Mouse (Mus musculus) midbrain, embryonic 10.5 days (tissue): ENCODE data around the gene Cfap100. TPM values are rescaled to one million over a fixed set of nuclear protein-coding genes. Genes with fewer than 3 reads are reported as not detected.

Experiments used
- DNase-seq: peaks from one replicate; pipeline ENCODE4 v3.0.0-alpha.2; 2017; ENCODE audit warnings: low spot score
- H3K27ac ChIP-seq: fragments of 300-500 bp; sonication (generic); replicated peaks from 2 replicates; pipeline ENCODE4 v1.5.1; 2016; ENCODE audit warnings: mild to moderate bottlenecking
- H3K27me3 ChIP-seq: fragments of 300-500 bp; sonication (generic); 2 replicates; pipeline ENCODE4 v1.6.1; 2016; ENCODE audit warnings: low read depth, mild to moderate bottlenecking; ENCODE audit not compliant: poor library complexity, severe bottlenecking
- H3K36me3 ChIP-seq: fragments of 300-500 bp; sonication (generic); 2 replicates; pipeline ENCODE4 v1.6.1; 2016; ENCODE audit warnings: mild to moderate bottlenecking, moderate library complexity
- H3K4me1 ChIP-seq: fragments of 300-500 bp; sonication (generic); 2 replicates; pipeline ENCODE4 v1.6.1; 2016
- H3K4me3 ChIP-seq: fragments of 300-500 bp; sonication (generic); 2 replicates; pipeline ENCODE4 v1.5.1; 2016; ENCODE audit warnings: mild to moderate bottlenecking, moderate library complexity
- H3K9me3 ChIP-seq: fragments of 300-500 bp; sonication (generic); replicated peaks from 2 replicates; pipeline ENCODE4 v1.6.1; 2016; ENCODE audit warnings: mild to moderate bottlenecking
- WGBS: fragments of 180-500 bp; shearing (Covaris S2); methylation state at CpG from one replicate; pipeline ENCODE4 v1.1.7; 2016; 5-methylcytosine and 5-hydroxymethylcytosine counted together
- polyA plus RNA-seq: library from polyadenylated mRNA; unstranded; fragments of >200 nt; fragmentation: Nextera tagmentation; extraction: Ambion mirVana; gene quantifications from 2 replicates; pipeline ENCODE4 v1.2.1, GENCODE M21; 2016

The Cfap100 gene
- polyA plus RNA-seq, 1 experiment from 2014 or later = 1.9 TPM

GRCm38 (mm10) chr6:90411926-90412325 lies 16.7 kb downstream of the Cfap100 start:
- Histone ChIP-seq H3K4me3 (no peak overlapping the region), H3K9me3 (no peaks in the 10 kb centered on the region), H3K4me1 (no peaks in the 10 kb centered on the region), H3K36me3 (no peaks in the 10 kb centered on the region), H3K27me3 (no peaks in the 10 kb centered on the region), H3K27ac (no peak overlapping the region)
- 82% methylated on average over 7 of the region's 7 CpGs for WGBS
- DNase-seq = no peak

GRCm38 (mm10) chr6:90410972-90411371 lies 17.6 kb downstream of the Cfap100 start:
- no peak overlapping the region for H3K4me3 ChIP-seq
- H3K36me3 ChIP-seq = no peaks in the 10 kb centered on the region
- no peak overlapping the region for H3K27ac ChIP-seq
- DNase-seq = no peak
- WGBS = 95% methylated on average over 1 of the region's 1 CpGs
- no peaks in the 10 kb centered on the region for H3K27me3 ChIP-seq
- H3K9me3 ChIP-seq = no peaks in the 10 kb centered on the region
- H3K4me1 ChIP-seq = no peaks in the 10 kb centered on the region

GRCm38 (mm10) chr6:90408632-90409031 lies 20.0 kb downstream of the Cfap100 start:
- no peak for DNase-seq
- peaks cover 18% of the 10 kb centered on the region for H3K36me3 ChIP-seq

DNA sequence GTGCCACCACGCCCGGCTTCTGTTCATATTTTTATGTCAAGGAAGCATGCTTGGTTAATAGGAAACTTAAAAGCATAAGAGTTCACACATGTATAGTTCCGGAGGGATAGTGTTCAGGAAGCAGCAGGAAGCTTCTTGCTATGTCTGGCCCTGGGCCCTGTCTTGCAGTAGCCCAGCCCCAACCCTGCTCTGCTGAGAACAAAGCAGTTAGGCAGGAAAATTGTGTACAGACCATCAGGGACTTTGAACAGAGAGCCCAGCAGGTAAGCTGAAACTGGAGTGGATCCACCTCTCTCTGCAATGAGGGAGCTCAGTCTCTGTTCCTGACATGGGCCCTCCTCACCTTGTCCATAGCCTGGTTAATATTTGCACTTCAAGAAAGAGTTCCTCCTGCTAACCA lies 31.3 kb downstream of the Cfap100 start:
- 88% methylated on average over 3 of the region's 3 CpGs for WGBS
- Histone ChIP-seq H3K4me1 (no peaks in the 10 kb centered on the region), H3K36me3 (peaks cover 37% of the 10 kb centered on the region), H3K27me3 (no peaks in the 10 kb centered on the region), H3K4me3 (no peak overlapping the region), H3K9me3 (no peaks in the 10 kb centered on the region), H3K27ac (no peak overlapping the region)
- no peak for DNase-seq

More at GRCm38 (mm10) chr6:90408632-90409031, 20.0 kb downstream of the Cfap100 start:
- no peaks in the 10 kb centered on the region for H3K4me1 ChIP-seq
- no peak overlapping the region for H3K27ac ChIP-seq
- H3K27me3 ChIP-seq = no peaks in the 10 kb centered on the region
- H3K9me3 ChIP-seq = no peaks in the 10 kb centered on the region
- no peak overlapping the region for H3K4me3 ChIP-seq

DNA sequence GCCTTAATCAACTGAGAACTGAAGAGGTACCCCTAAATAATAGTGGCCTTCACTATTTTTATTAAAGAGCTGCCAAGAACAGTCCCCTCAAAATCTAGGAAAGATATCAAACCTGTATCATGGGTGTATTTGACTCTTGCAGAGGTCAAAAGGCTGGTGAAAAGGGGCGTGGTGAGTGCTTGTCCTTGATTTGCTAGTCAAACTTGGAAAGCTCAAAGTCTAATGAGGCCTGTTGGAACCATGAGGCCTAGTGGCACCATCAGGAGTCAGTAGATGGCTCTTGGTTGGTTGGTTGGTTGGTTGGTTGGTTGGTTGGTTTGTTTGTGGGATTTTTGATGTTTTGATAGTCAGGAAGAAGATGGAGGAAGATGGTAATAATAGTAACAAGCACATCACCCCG lies 32.8 kb downstream of the Cfap100 start:
- no peaks in the 10 kb centered on the region for H3K4me1 ChIP-seq
- no peaks in the 10 kb centered on the region for H3K9me3 ChIP-seq
- WGBS = 97% methylated on average over 2 of the region's 2 CpGs
- H3K27me3 ChIP-seq = no peaks in the 10 kb centered on the region
- H3K27ac ChIP-seq = no peak overlapping the region
- H3K4me3 ChIP-seq = no peak overlapping the region
- no peak for DNase-seq
- H3K36me3 ChIP-seq = peaks cover 34% of the 10 kb centered on the region

DNA sequence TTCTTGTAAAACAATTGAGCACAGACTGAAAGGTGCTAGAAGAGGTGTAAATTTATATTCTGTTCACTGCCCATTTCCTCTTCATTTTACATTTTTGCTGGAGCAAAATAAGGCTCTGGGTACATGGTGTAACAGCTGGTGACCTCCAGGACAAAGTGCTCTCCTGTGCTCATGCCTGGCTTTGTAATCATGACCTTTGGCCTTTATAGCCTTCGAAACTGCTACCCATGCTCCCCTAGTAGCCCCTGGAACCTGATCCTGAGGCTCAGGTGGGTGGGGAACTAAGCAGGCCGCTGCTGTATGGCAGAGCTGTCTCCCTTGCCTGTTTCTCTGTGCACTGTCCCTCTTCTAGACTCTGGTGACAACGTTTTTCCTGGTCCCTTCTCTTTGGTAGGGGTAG lies 34.6 kb downstream of the Cfap100 start:
- 61% methylated on average over 3 of the region's 3 CpGs for WGBS
- Histone ChIP-seq H3K9me3 (no peaks in the 10 kb centered on the region), H3K4me1 (no peaks in the 10 kb centered on the region), H3K27me3 (no peaks in the 10 kb centered on the region), H3K36me3 (peaks cover 38% of the 10 kb centered on the region), H3K27ac (no peak overlapping the region), H3K4me3 (no peak overlapping the region)
- no peak for DNase-seq

DNA sequence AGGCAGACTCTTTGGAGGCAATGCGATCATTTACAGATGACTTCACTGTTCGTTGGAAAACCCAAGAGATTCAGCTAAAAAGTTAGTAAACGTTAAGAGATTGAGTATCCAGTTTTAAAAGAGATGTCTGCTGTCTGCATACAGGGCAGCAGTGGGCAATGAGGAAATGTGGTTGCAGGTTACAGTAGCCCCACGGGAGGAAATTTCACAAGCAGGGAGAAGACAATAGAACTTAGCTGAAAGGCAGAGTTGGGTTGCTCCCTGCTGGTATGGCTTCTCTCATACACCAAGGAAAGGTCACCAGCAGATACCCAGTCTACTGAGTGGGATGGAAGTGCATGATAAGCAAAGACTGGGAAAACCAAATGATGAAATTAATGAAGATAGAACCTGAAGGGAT lies 38.0 kb downstream of the Cfap100 start:
- DNase-seq = no peak
- Histone ChIP-seq H3K4me3 (no peak overlapping the region), H3K9me3 (no peaks in the 10 kb centered on the region), H3K27ac (no peak overlapping the region), H3K27me3 (no peaks in the 10 kb centered on the region), H3K4me1 (no peaks in the 10 kb centered on the region), H3K36me3 (peaks cover 64% of the 10 kb centered on the region)
- 89% methylated on average over 4 of the region's 4 CpGs for WGBS

DNA sequence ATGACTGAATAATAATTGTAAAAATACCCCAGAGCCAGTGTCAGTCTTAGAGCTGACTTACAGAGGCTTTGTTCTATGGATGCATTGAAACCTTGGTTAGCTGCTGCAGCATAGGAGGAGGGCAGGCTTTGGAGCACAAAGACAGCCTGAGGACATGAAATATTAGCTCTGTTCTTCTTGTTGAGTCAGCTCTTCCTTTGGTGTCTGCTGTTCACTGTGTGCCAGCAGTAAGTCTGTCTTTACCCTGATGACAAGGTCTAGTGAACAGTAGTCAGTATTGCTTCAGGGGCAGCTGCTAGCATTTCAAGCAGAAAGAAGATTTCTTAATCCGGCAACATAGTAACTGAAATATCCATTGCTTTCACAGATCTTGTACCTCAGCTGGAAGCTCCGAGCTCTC lies 47.1 kb downstream of the Cfap100 start:
- peaks cover 99% of the 10 kb centered on the region for H3K36me3 ChIP-seq
- 92% methylated on average over 2 of the region's 2 CpGs for WGBS
- no peak overlapping the region for H3K27ac ChIP-seq

GRCm38 (mm10) chr6:90377708-90378107 lies 50.9 kb downstream of the Cfap100 start:
- WGBS = 98% methylated on average over 2 of the region's 2 CpGs
- no peak overlapping the region for H3K27ac ChIP-seq
- peaks cover 99% of the 10 kb centered on the region for H3K36me3 ChIP-seq
- DNase-seq = no peak
- H3K4me3 ChIP-seq = no peak overlapping the region
- H3K9me3 ChIP-seq = no peaks in the 10 kb centered on the region
- no peaks in the 10 kb centered on the region for H3K27me3 ChIP-seq
- no peaks in the 10 kb centered on the region for H3K4me1 ChIP-seq

More for the DNA sequence above, 47.1 kb downstream of the Cfap100 start:
- DNase-seq = no peak
- Histone ChIP-seq H3K4me3 (no peak overlapping the region), H3K4me1 (no peaks in the 10 kb centered on the region), H3K9me3 (no peaks in the 10 kb centered on the region), H3K27me3 (no peaks in the 10 kb centered on the region)

DNA sequence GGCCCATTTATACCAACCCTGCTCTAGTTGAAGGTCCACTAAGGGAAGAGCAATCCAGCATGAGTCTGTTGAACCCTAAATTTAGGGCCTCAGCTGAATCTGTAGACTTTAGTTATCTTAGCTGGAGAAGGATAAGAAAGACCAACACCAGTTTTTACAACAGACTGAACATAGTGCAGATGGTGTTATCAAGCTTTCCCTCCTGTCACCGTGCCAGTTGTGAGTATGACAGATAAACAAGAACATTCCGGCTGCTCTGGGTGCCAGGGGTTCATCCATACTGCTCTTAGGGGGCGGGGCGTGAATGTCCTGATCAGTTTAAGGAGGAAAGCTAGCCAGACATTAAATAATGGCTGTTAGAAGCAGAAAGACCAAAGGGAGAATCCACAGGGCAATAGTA lies 54.0 kb downstream of the Cfap100 start:
- H3K27ac ChIP-seq = no peak overlapping the region
- H3K9me3 ChIP-seq = no peaks in the 10 kb centered on the region
- no peaks in the 10 kb centered on the region for H3K27me3 ChIP-seq
- H3K36me3 ChIP-seq = peaks cover 77% of the 10 kb centered on the region
- H3K4me3 ChIP-seq = no peak overlapping the region
- no peak for DNase-seq
- H3K4me1 ChIP-seq = peaks cover 27% of the 10 kb centered on the region
- WGBS = 91% methylated on average over 4 of the region's 4 CpGs

DNA sequence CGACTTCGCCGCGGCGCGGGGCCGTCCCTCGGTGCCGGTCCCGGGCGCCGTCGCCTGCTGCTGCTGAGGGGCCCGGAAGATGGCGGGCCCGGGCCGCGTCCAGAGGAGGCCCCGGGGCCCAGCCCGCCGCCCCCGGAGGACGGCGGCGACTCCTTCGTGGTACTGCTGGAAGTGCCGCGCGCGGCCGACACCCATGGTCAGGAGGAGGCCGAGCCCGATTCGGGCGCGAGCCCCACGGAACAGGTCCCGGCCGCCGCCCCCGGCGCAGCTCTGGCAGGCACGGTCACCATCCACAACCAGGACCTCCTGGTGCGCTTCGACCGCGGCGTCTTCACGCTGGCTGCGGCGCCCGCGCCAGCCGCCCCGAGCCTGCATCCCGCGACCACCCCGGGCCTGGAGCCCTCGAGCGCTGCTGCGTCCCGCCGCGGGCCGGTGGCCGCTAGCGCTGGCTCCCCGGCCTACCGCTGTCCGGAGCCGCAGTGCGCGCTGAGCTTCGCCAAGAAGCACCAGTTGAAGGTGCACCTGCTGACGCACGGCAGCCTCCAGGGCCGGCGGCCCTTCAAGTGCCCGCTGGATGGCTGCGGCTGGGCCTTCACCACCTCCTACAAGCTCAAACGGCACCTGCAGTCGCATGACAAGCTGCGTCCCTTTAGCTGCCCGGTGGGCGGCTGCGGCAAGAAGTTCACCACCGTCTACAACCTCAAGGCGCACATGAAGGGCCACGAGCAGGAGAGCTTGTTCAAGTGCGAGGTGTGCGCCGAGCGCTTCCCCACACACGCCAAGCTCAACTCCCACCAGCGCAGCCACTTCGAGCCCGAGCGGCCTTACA lies 58.7 kb downstream of the Cfap100 start:
- under 1% methylated on average over 85 of the region's 98 CpGs for WGBS
- Histone ChIP-seq H3K27ac (peak overlapping the region; percentile 88), H3K9me3 (no peaks in the 10 kb centered on the region), H3K4me1 (peaks cover 31% of the 10 kb centered on the region), H3K36me3 (peaks cover 31% of the 10 kb centered on the region), H3K27me3 (no peaks in the 10 kb centered on the region), H3K4me3 (peak overlapping the region; percentile 96)
- DNase-seq = peak; percentile 60

DNA sequence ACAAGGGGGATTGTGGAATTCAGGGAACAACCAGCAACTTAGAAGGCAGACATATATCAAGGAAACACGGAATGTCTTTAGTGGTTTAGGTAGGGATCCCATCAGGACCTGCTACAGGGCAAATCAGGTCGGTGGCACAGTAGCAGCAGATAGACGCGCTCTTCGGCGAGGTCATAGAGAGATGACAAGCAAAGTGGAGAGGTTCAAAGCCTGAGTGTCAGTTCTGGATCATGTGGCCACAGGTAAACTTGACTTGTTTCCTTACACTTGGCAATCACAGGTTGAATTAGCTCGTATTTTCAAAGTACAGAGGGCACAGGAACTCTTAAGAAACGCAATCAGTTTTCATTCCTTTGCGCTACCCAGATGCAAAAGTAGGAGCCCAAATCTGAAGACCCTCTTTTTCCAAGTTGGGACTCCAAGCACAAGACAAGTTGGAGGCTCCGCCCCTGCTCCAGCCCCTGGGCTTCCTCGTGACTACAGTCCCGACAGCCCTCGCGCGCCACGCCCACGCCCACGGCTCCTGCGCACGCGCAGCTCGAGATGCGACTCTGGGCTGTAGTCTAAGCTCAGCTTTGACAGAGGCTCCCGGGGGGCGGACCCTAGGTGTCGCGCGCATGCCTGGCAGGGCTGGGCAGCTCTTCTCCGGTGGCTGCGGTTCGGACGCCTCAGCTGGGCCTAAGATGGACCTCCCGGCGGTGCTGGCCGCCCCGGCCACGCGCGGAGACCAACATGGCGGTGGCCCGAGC lies 59.4 kb downstream of the Cfap100 start, which contains the start of gene Zxdc:
Gene Zxdc (plus strand): TSS at position 517 of the 749 bp plus-strand sequence.
- peaks cover 31% of the 10 kb centered on the region for H3K4me1 ChIP-seq
- H3K9me3 ChIP-seq = no peaks in the 10 kb centered on the region
- peak within 1 kb of the TSS; percentile 96 for H3K4me3 ChIP-seq
- peak within 1 kb of the TSS; percentile 88 for H3K27ac ChIP-seq
- 7% methylated on average over 41 of the region's 41 CpGs for WGBS
- H3K36me3 ChIP-seq = peaks cover 23% of the 10 kb centered on the region
- H3K27me3 ChIP-seq = no peaks in the 10 kb centered on the region
- peak; percentile 98 for DNase-seq

GRCm38 (mm10) chr6:90363301-90363700 lies 65.3 kb downstream of the Cfap100 start:
- no peak overlapping the region for H3K27ac ChIP-seq
- no peak overlapping the region for H3K4me3 ChIP-seq
- peaks cover 16% of the 10 kb centered on the region for H3K4me1 ChIP-seq
- no peaks in the 10 kb centered on the region for H3K36me3 ChIP-seq
- 87% methylated on average over 5 of the region's 5 CpGs for WGBS
- no peak for DNase-seq
- H3K9me3 ChIP-seq = no peaks in the 10 kb centered on the region
- H3K27me3 ChIP-seq = no peaks in the 10 kb centered on the region
